Mouse (Mus musculus) heart, embryonic 16.5 days (tissue): ENCODE measurements around the gene Olfr1212. TPM values are rescaled to one million over a fixed set of nuclear protein-coding genes. Genes with fewer than 3 reads are reported as not detected.

ENCODE experiments used
- ATAC-seq: fragments of 200-750 bp; cut with Nextera tagmentation; replicated peaks from 2 replicates; pipeline ENCODE4 v1.8.0; 2017; ENCODE audit warnings: moderate number of reproducible peaks; ENCODE audit not compliant: insufficient read depth, low FRiP score; ENCODE audit errors: extremely low read depth
- H3K27ac ChIP-seq: fragments of 300-500 bp; sonication (generic); 2 replicates; pipeline ENCODE4 v1.5.1; 2014; ENCODE audit warnings: mild to moderate bottlenecking, low read length, control low read depth, moderate library complexity
- H3K27me3 ChIP-seq: fragments of 300-500 bp; sonication (generic); 2 replicates; pipeline ENCODE4 v1.6.1; 2014; ENCODE audit warnings: low read length, mixed read lengths; ENCODE audit not compliant: control insufficient read depth, insufficient read depth
- H3K36me3 ChIP-seq: fragments of 300-500 bp; sonication (generic); 2 replicates; pipeline ENCODE4 v1.6.1; 2014; ENCODE audit not compliant: control insufficient read depth, insufficient read depth
- H3K4me1 ChIP-seq: fragments of 300-500 bp; sonication (generic); 2 replicates; pipeline ENCODE4 v1.6.1; 2014; ENCODE audit warnings: low read length, mixed read lengths; ENCODE audit not compliant: control insufficient read depth, insufficient read depth
- H3K4me2 ChIP-seq: fragments of 300-500 bp; sonication (generic); 2 replicates; pipeline ENCODE4 v1.6.1; 2014; ENCODE audit warnings: low read depth, mild to moderate bottlenecking, control low read depth, low read length
- H3K4me3 ChIP-seq: fragments of 300-500 bp; sonication (generic); 2 replicates; pipeline ENCODE4 v1.5.1; 2014; ENCODE audit warnings: mild to moderate bottlenecking, control low read depth, low read length
- H3K9ac ChIP-seq: fragments of 300-500 bp; sonication (generic); 2 replicates; pipeline ENCODE4 v1.6.1; 2014; ENCODE audit warnings: low read length, control low read depth
- H3K9me3 ChIP-seq: fragments of 300-500 bp; sonication (generic); replicated peaks from 2 replicates; pipeline ENCODE4 v1.6.1; 2016; ENCODE audit warnings: low read length; ENCODE audit not compliant: control insufficient read depth
- whole genome bisulfite sequencing: fragments of 180-500 bp; shearing (Covaris S2); extraction: QIAGEN DNeasy Blood & Tissue Kit; methylation state at CpG from one replicate; pipeline ENCODE4 v1.1.7; 2014; 5-methylcytosine and 5-hydroxymethylcytosine counted together
- polyA plus RNA-seq: library from polyadenylated mRNA; unstranded; fragments of >200 nt; fragmentation: Nextera tagmentation; extraction: Ambion mirVana; gene quantifications from 2 replicates; pipeline ENCODE4 v1.2.1, GENCODE M21; 2015

Gene Olfr1212
- polyA plus RNA-seq, result not detected in 2 replicates

- Histone ChIP-seq H3K4me3 (no peak within 1 kb of the TSS), H3K9ac (no peak within 1 kb of the TSS), H3K4me2 (no peak within 1 kb of the TSS), H3K27me3 (no peaks in the 10 kb centered on the region), H3K4me1 (no peaks in the 10 kb centered on the region), H3K27ac (no peak within 1 kb of the TSS), H3K9me3 (no peaks in the 10 kb centered on the region), H3K36me3 (no peaks in the 10 kb centered on the region)
- ATAC-seq, result no peak
These were observed at the start of gene Olfr1212 for GRCm38 (mm10) chr2:88953669-88954068. Gene Olfr1212 (plus strand): TSS chr2:88953969.

- 84% methylated on average over 3 of the region's 3 CpGs for WGBS
- Histone ChIP-seq H3K4me2 (no peak within 1 kb of the TSS), H3K9me3 (no peaks in the 10 kb centered on the region; the same call in 1 of the 2 replicates), H3K4me3 (no peak within 1 kb of the TSS), H3K4me1 (no peaks in the 10 kb centered on the region), H3K9ac (no peak within 1 kb of the TSS), H3K27ac (no peak within 1 kb of the TSS), H3K36me3 (no peaks in the 10 kb centered on the region), H3K27me3 (no peaks in the 10 kb centered on the region)
- ATAC-seq, result no peak
These were observed 38.7 kb upstream of the Olfr1212 start, which contains the start of gene Olfr1209 for GRCm38 (mm10) chr2:88915057-88915456. Gene Olfr1209 (minus strand): TSS chr2:88915157.

DNA sequence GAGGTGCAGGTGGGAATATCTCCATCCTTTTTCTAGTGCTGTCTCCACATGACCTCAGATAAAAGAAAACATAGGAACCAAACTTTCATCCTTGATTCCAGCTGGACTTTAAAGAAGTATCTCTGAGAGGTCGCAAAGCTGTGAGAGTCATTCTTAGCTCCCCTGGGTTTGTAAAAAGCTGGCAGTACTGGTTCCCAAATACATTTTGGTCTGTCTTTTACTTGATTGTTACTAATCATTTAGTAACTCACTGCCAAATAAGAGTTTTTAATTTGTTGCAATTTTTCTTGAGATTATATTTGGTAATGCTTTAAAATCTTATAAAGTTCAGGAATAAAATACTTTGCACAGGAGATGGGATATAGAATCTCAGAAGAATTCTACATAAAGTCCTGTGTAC is 15.8 kb upstream of the Olfr1212 start, which contains the start of gene Olfr1211:
Gene Olfr1211, minus strand, starts transcription at position 101 of the 400 bp plus-strand sequence.
- Histone ChIP-seq H3K4me2 (no peak within 1 kb of the TSS), H3K4me1 (no peaks in the 10 kb centered on the region), H3K27me3 (no peaks in the 10 kb centered on the region), H3K9me3 (no peaks in the 10 kb centered on the region), H3K27ac (no peak within 1 kb of the TSS), H3K4me3 (no peak within 1 kb of the TSS), H3K9ac (no peak within 1 kb of the TSS), H3K36me3 (no peaks in the 10 kb centered on the region)
- 78% methylated on average over 1 of the region's 1 CpGs for WGBS
- ATAC-seq, result no peak

DNA sequence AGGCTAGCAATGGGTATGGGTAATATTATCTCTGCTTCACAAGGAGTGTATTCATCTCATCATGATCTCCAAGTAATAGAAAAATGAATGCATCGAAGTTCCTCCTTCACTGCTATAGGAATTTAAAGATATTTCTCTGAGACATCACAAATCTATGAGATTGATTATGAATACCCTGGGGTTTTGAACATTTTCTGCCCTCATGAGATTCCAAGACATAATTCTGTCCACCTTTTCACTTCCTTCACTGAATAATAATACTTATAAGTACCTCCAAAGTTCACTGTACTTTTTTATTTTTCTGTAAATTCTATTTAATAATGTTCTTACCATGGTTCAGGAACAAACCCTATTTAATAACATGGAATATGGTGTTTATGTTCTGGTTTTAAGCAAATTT is 26.4 kb downstream of the Olfr1212 start, which contains the start of gene Gm13762:
Gene Gm13762, minus strand, starts transcription at position 101 of the 400 bp plus-strand sequence.
- Histone ChIP-seq H3K36me3 (no peaks in the 10 kb centered on the region), H3K9ac (no peak within 1 kb of the TSS), H3K4me3 (no peak within 1 kb of the TSS), H3K4me2 (no peak within 1 kb of the TSS), H3K27me3 (no peaks in the 10 kb centered on the region), H3K9me3 (no peaks in the 10 kb centered on the region), H3K27ac (no peak within 1 kb of the TSS), H3K4me1 (no peaks in the 10 kb centered on the region)
- WGBS, result 71% methylated on average over 1 of the region's 1 CpGs
- no peak for ATAC-seq

DNA sequence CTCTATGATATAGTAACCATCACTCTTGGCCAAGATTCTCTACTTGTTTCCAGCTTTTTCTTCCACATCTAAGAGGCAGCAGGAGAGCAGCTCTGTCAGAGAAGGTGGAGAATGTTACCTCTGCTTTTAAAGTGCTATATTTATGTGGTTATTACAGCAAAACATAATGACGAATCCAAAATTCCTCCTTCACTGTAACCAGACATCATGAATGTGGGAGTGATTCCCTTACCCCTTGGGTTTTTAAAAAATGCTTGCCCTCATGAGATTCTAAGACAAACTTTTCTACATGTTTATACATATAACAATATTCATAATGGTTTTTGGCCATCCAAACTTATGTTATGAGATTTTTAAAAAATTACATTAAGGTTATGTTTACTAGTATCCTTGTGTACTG is 38.8 kb downstream of the Olfr1212 start, which contains the start of gene Olfr1214:
Gene Olfr1214, minus strand, starts transcription at position 101 of the 400 bp plus-strand sequence.
- Histone ChIP-seq H3K36me3 (no peaks in the 10 kb centered on the region), H3K4me3 (no peak within 1 kb of the TSS), H3K27me3 (no peaks in the 10 kb centered on the region), H3K9ac (no peak within 1 kb of the TSS), H3K27ac (no peak within 1 kb of the TSS), H3K4me2 (no peak within 1 kb of the TSS), H3K4me1 (no peaks in the 10 kb centered on the region), H3K9me3 (no peaks in the 10 kb centered on the region)
- no peak for ATAC-seq
- WGBS, result 62% methylated on average over 1 of the region's 1 CpGs

DNA sequence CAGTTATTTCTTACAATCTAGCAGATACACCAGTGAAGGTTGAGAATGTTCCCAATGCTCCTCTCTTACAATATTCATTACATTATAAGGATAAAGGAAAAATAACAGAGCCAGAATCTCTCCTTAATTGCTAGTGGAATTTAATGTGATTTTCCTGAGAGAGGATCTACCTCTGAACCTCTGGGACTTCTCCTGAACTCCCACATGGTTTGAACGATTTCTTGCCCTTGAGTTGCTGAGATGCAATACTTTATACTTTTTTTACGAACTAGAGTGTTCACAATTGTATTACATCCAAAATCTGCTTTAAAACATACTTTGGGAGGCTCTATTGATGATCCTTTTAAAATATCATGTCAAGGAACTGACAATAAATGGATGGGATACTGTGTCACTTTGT is 53.1 kb downstream of the Olfr1212 start, which contains the start of gene Olfr1215:
Gene Olfr1215, minus strand, starts transcription at position 101 of the 400 bp plus-strand sequence.
- no peaks in the 10 kb centered on the region for H3K4me1 ChIP-seq
- H3K27ac ChIP-seq, result no peak within 1 kb of the TSS
- no peaks in the 10 kb centered on the region for H3K36me3 ChIP-seq
- no peak within 1 kb of the TSS for H3K4me2 ChIP-seq
- no peak within 1 kb of the TSS for H3K4me3 ChIP-seq
- 60% methylated on average over 2 of the region's 2 CpGs for WGBS
- H3K9ac ChIP-seq, result no peak within 1 kb of the TSS
- H3K27me3 ChIP-seq, result no peaks in the 10 kb centered on the region
- no peak for ATAC-seq
- H3K9me3 ChIP-seq, result no peaks in the 10 kb centered on the region

Other genes starting within 250 kb of the Olfr1212 start
- not detected in 2 replicates for gene Olfr1196, start 249.4 kb upstream of the Olfr1212 start, polyA plus RNA-seq
- not detected in 2 replicates for gene Olfr1197, start 221.6 kb upstream of the Olfr1212 start, polyA plus RNA-seq
- gene Olfr1198, start 202.6 kb upstream of the Olfr1212 start, polyA plus RNA-seq, result not detected in 2 replicates
- gene Olfr1199, start 193.5 kb upstream of the Olfr1212 start, polyA plus RNA-seq, result not detected in 2 replicates
- gene Olfr1200, start 183.5 kb upstream of the Olfr1212 start, polyA plus RNA-seq, result not detected in 2 replicates
- not detected in 2 replicates for gene Olfr1201, start 160.9 kb upstream of the Olfr1212 start, polyA plus RNA-seq
- gene Olfr1202, start 139.5 kb upstream of the Olfr1212 start, polyA plus RNA-seq, result not detected in 2 replicates
- not detected in 2 replicates for gene Olfr1205, start 124.2 kb upstream of the Olfr1212 start, polyA plus RNA-seq
- not detected in 2 replicates for gene Olfr1204, start 104.7 kb upstream of the Olfr1212 start, polyA plus RNA-seq
- gene Olfr1206, start 90.7 kb upstream of the Olfr1212 start, polyA plus RNA-seq, result not detected in 2 replicates
- gene Olfr1208, start 51.7 kb upstream of the Olfr1212 start, polyA plus RNA-seq, result not detected in 2 replicates
- gene Olfr1209, start 38.8 kb upstream of the Olfr1212 start, polyA plus RNA-seq, result not detected in 2 replicates
- not detected in 2 replicates for gene Olfr1211, start 15.9 kb upstream of the Olfr1212 start, polyA plus RNA-seq
- gene Gm13762, start 26.3 kb downstream of the Olfr1212 start, polyA plus RNA-seq, result not detected in 2 replicates
- gene Olfr1214, start 38.7 kb downstream of the Olfr1212 start, polyA plus RNA-seq, result not detected in 2 replicates
- gene Olfr1215, start 53.0 kb downstream of the Olfr1212 start, polyA plus RNA-seq, result not detected in 2 replicates
- not detected in 2 replicates for gene Olfr1216, start 64.4 kb downstream of the Olfr1212 start, polyA plus RNA-seq
- gene Olfr1217, start 78.1 kb downstream of the Olfr1212 start, polyA plus RNA-seq, result not detected in 2 replicates
- not detected in 2 replicates for gene Olfr1218, start 107.2 kb downstream of the Olfr1212 start, polyA plus RNA-seq
- gene Olfr1219, start 129.5 kb downstream of the Olfr1212 start, polyA plus RNA-seq, result not detected in 2 replicates
- not detected in 2 replicates for gene Olfr1220, start 152.9 kb downstream of the Olfr1212 start, polyA plus RNA-seq
- gene Olfr1221, start 163.3 kb downstream of the Olfr1212 start, polyA plus RNA-seq, result not detected in 2 replicates
- gene Olfr1222, start 179.1 kb downstream of the Olfr1212 start, polyA plus RNA-seq, result not detected in 2 replicates
- not detected in 2 replicates for gene Olfr1223, start 197.6 kb downstream of the Olfr1212 start, polyA plus RNA-seq
- gene Olfr1224-ps1, start 210.1 kb downstream of the Olfr1212 start, polyA plus RNA-seq, result not detected in 2 replicates
- not detected in 2 replicates for gene Olfr1225, start 220.7 kb downstream of the Olfr1212 start, polyA plus RNA-seq
- gene Olfr1226, start 246.1 kb downstream of the Olfr1212 start, polyA plus RNA-seq, result not detected in 2 replicates